In genomic region chr11:81115666-81116065, GRCm38 (mm10) we compare ENCODE assay signal across 8 mouse cellular contexts.
A peak's percentile ranks its signal among the peaks of the same experiment; 100 is the strongest.
DNase-seq lines count a peak whose midpoint lies in the region; ATAC-seq and TF ChIP-seq lines count a peak whose summit lies in the region.

No protein-coding gene starts in this region.

- 28% methylated on average over 9 of the region's 9 CpGs for whole genome bisulfite sequencing in heart, postnatal 0 days
- WGBS in heart, embryonic 12.5 days = 28% methylated on average over 9 of the region's 9 CpGs
- WGBS in limb, embryonic 10.5 days = 38% methylated on average over 9 of the region's 9 CpGs

- TF ChIP-seq CTCF in heart, postnatal 0 days (IDR thresholded peaks at IDR 0.05; ENCODE audit: low read depth) = no peak

- H3K4me1 ChIP-seq in heart, postnatal 0 days (ENCODE audit: control insufficient read depth, insufficient read depth) = no peaks in the 10 kb centered on the region
- H3K4me1 ChIP-seq in heart, embryonic 12.5 days (replicated peaks) = no peaks in the 10 kb centered on the region
- H3K4me1 ChIP-seq in ES-E14 (ENCODE audit: control insufficient read depth in 2 of 2, insufficient read depth in 2 of 2, low read length in 2 of 2, poor library complexity in 1 of 2) = no peaks in the 10 kb centered on the region
- H3K4me1 ChIP-seq in limb, embryonic 10.5 days = 0 out of 2 replicates have a peak, but pooled peaks cover 6% of the 10 kb centered on the region

- H3K4me3 ChIP-seq in heart, postnatal 0 days (ENCODE audit: low read depth, low read length) = no peak overlapping the region
- no peak overlapping the region for H3K4me3 ChIP-seq in heart, embryonic 12.5 days
- no peak overlapping the region for H3K4me3 ChIP-seq in ES-E14 (ENCODE audit: insufficient read depth in 1 of 2, low read depth in 1 of 2, low read length in 2 of 2, poor library complexity in 1 of 2, severe bottlenecking in 1 of 2)
- no peak overlapping the region for H3K4me3 ChIP-seq in limb, embryonic 10.5 days

- TF ChIP-seq EP300 in heart, postnatal 0 days (IDR thresholded peaks at IDR 0.05; ENCODE audit: low read depth) = no peak

- DNase-seq in heart, postnatal 0 days (ENCODE audit: low spot score) = peak; percentile 41
- peak; percentile 65 for DNase-seq in ES-E14 (ENCODE audit: low read depth, low spot score)
- peak; percentile 9 for DNase-seq in c-Kit-positive CD71-positive TER-119-negative erythroid progenitor cells, embryonic 14.5 days (ENCODE audit: low read depth)
- peak; percentile 87 for DNase-seq in limb, embryonic 10.5 days (ENCODE audit: low spot score)
- peak; percentile 51 for DNase-seq in testis, postnatal 14 days (ENCODE audit: low spot score)
- DNase-seq in left cerebral cortex, postnatal 36 days (ENCODE audit: low spot score in 2 of 2) = no peak
- DNase-seq in layer of hippocampus, adult 9-10 months (ENCODE audit: low spot score) = no peak

- ATAC-seq in heart, postnatal 0 days (ENCODE audit: insufficient read depth, low read depth) = no peak
- no peak for ATAC-seq in heart, embryonic 12.5 days (ENCODE audit: insufficient number of reproducible peaks, low FRiP score)

- H3K36me3 ChIP-seq in heart, postnatal 0 days (replicated peaks; ENCODE audit: control insufficient read depth, insufficient read depth, low read length) = no peaks in the 10 kb centered on the region
- no peaks in the 10 kb centered on the region for H3K36me3 ChIP-seq in heart, embryonic 12.5 days
- H3K36me3 ChIP-seq in ES-E14 (ENCODE audit: control insufficient read depth, insufficient read depth, low read length, poor library complexity, severe bottlenecking) = no peaks in the 10 kb centered on the region
- H3K36me3 ChIP-seq in limb, embryonic 10.5 days = no peaks in the 10 kb centered on the region

- intact Hi-C loops in left cerebral cortex, postnatal 36 days (cut with DNase I) = no loop called here

- H3K4me2 ChIP-seq in heart, postnatal 0 days (ENCODE audit: low read depth, low read length) = no peak overlapping the region
- no peak overlapping the region for H3K4me2 ChIP-seq in heart, embryonic 12.5 days

- H3K27me3 ChIP-seq in heart, postnatal 0 days (ENCODE audit: control insufficient read depth, insufficient read depth, low read length) = no peaks in the 10 kb centered on the region
- H3K27me3 ChIP-seq in heart, embryonic 12.5 days (replicated peaks) = no peaks in the 10 kb centered on the region; the same call in 1 of the 2 replicates
- no peaks in the 10 kb centered on the region for H3K27me3 ChIP-seq in limb, embryonic 10.5 days (ENCODE audit: low read depth, poor library complexity, severe bottlenecking)

- H3K9ac ChIP-seq in heart, postnatal 0 days (replicated peaks; ENCODE audit: low read depth, low read length) = no peak overlapping the region
- no peak overlapping the region for H3K9ac ChIP-seq in heart, embryonic 12.5 days
- H3K9ac ChIP-seq in ES-E14 (ENCODE audit: insufficient read depth, low read depth, low read length, poor library complexity, severe bottlenecking) = no peak overlapping the region

- H3K9me3 ChIP-seq in heart, postnatal 0 days (replicated peaks; ENCODE audit: control insufficient read depth, low read length) = no peaks in the 10 kb centered on the region
- H3K9me3 ChIP-seq in heart, embryonic 12.5 days (replicated peaks) = no peaks in the 10 kb centered on the region
- no peaks in the 10 kb centered on the region for H3K9me3 ChIP-seq in ES-E14 (ENCODE audit: control insufficient read depth, insufficient read depth, low read depth, low read length)
- H3K9me3 ChIP-seq in limb, embryonic 10.5 days (replicated peaks) = no peaks in the 10 kb centered on the region

- no peak overlapping the region for H3K27ac ChIP-seq in heart, postnatal 0 days (ENCODE audit: low read depth)
- H3K27ac ChIP-seq in heart, embryonic 12.5 days (ENCODE audit: poor library complexity, severe bottlenecking) = no peak overlapping the region
- no peak overlapping the region for H3K27ac ChIP-seq in ES-E14 (ENCODE audit: insufficient read depth, low read depth, low read length, poor library complexity, severe bottlenecking)
- H3K27ac ChIP-seq in limb, embryonic 10.5 days = no peak overlapping the region

- in situ Hi-C loops in ES-E14 (cut with MboI; ENCODE audit: low sequenced_read_pairs in 2 of 2, unreplicated experiment in 2 of 2) = no loop called here

TF ChIP-seq in ES-E14, 5 proteins besides CTCF, POLR2A, EP300 and RAD21:
- TF ChIP-seq ZNF384 (IDR thresholded peaks at IDR 0.05; ENCODE audit: low read depth, low read length) (no peak), HCFC1 (IDR thresholded peaks at IDR 0.05; ENCODE audit: borderline replicate concordance, insufficient read depth, low read length) (no peak), CHD2 (IDR thresholded peaks at IDR 0.05; ENCODE audit: low read depth, low read length) (no peak), MAFK (IDR thresholded peaks at IDR 0.05; ENCODE audit: insufficient read depth, low read depth, low read length) (no peak), ZC3H11A (IDR thresholded peaks at IDR 0.05; ENCODE audit: borderline replicate concordance, low read depth, low read length) (no peak)

Comparison
In these comparisons a context has a peak if more than half of its experiments do, and no peak if none do; other contexts are left out.
1. DNase-seq: peak in heart, postnatal 0 days (single experiment), ES-E14 (single experiment), c-Kit-positive CD71-positive TER-119-negative erythroid progenitor cells, embryonic 14.5 days (single experiment), limb, embryonic 10.5 days (single experiment) and testis, postnatal 14 days (single experiment); none in left cerebral cortex, postnatal 36 days (0 of 2) and layer of hippocampus, adult 9-10 months (single experiment).